Mouse (Mus musculus): ENCODE measurements around the gene Cacna1a.

- TF ChIP-seq CHD2 (IDR thresholded peaks at IDR 0.05; ENCODE audit: low read depth, low read length) (no peak), HCFC1 (IDR thresholded peaks at IDR 0.05; ENCODE audit: borderline replicate concordance, insufficient read depth, low read length) (no peak), ZC3H11A (IDR thresholded peaks at IDR 0.05; ENCODE audit: borderline replicate concordance, low read depth, low read length) (no peak), MAFK (IDR thresholded peaks at IDR 0.05; ENCODE audit: insufficient read depth, low read depth, low read length) (no peak)
Observed at GRCm38 (mm10) chr8:84356482-84356881, 31.8 kb upstream of the Cacna1a start.

Data from ES-E14 (cell line).